Mouse (Mus musculus): ENCODE results near the gene Fam13a. TPM values are rescaled to one million over a fixed set of nuclear protein-coding genes. Genes with fewer than 3 reads are reported as not detected.

Fam13a gene
- polyA plus RNA-seq, 1 experiment from 2014 or later = 10.1 TPM

DNA sequence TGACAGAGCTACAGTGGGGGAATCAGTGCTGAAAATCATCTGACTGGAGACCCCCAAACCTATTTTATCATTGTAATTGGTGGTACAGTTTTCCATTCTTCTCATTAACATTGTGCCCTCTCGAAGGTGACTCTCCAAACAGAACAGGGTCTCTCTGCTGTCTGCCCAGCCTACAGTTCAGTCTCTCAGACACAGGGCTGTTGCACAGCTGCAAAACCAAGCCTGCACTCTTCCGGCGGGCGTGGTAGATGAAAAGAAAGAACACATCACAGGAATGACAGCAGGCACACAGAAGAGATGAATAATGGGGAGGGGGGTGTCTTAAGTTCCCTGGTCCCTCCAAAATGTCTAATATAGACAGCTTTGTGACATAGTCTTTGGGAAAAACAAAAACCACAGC is 90.2 kb downstream of the Fam13a start:
- DNase-seq (ENCODE audit: low spot score) (no peak), ATAC-seq (ENCODE audit: low read depth) (no peak)
- Histone ChIP-seq H3K9me3 (ENCODE audit: control insufficient read depth, low read length) (no peaks in the 10 kb centered on the region), H3K9ac (ENCODE audit: low read depth, low read length) (no peak overlapping the region), H3K4me3 (ENCODE audit: low read depth, low read length) (no peak overlapping the region), H3K36me3 (ENCODE audit: control insufficient read depth, insufficient read depth, low read length) (no peaks in the 10 kb centered on the region), H3K27ac (replicated peaks; ENCODE audit: low read depth, low read length) (no peak overlapping the region; the same call in 1 of the 2 replicates), H3K27me3 (replicated peaks; ENCODE audit: control insufficient read depth, insufficient read depth, low read length) (no peaks in the 10 kb centered on the region), H3K4me2 (ENCODE audit: low read depth, low read length) (no peak overlapping the region), H3K4me1 (ENCODE audit: control insufficient read depth, insufficient read depth, low read length) (0 out of 2 replicates have a peak, but pooled peaks cover 5% of the 10 kb centered on the region)
- 75% methylated on average over 4 of the region's 4 CpGs for WGBS

GRCm38 (mm10) chr6:58933189-58933913 is 91.0 kb downstream of the Fam13a start:
- Histone ChIP-seq H3K4me1 (ENCODE audit: control insufficient read depth, insufficient read depth, low read length) (0 out of 2 replicates have a peak, but pooled peaks cover 5% of the 10 kb centered on the region), H3K9me3 (ENCODE audit: control insufficient read depth, low read length) (no peaks in the 10 kb centered on the region), H3K27ac (replicated peaks; ENCODE audit: low read depth, low read length) (no peak overlapping the region; the same call in 1 of the 2 replicates), H3K4me3 (ENCODE audit: low read depth, low read length) (no peak overlapping the region), H3K36me3 (ENCODE audit: control insufficient read depth, insufficient read depth, low read length) (no peaks in the 10 kb centered on the region), H3K9ac (ENCODE audit: low read depth, low read length) (no peak overlapping the region), H3K4me2 (ENCODE audit: low read depth, low read length) (no peak overlapping the region), H3K27me3 (replicated peaks; ENCODE audit: control insufficient read depth, insufficient read depth, low read length) (no peaks in the 10 kb centered on the region)
- 37% methylated on average over 6 of the region's 6 CpGs for WGBS
- peak; percentile 85 for ATAC-seq (ENCODE audit: low read depth)
- DNase-seq (ENCODE audit: low spot score) = peak; percentile 86

GRCm38 (mm10) chr6:58932515-58933188 is 91.7 kb downstream of the Fam13a start:
- Histone ChIP-seq H3K4me1 (ENCODE audit: control insufficient read depth, insufficient read depth, low read length) (0 out of 2 replicates have a peak, but pooled peaks cover 5% of the 10 kb centered on the region), H3K9ac (ENCODE audit: low read depth, low read length) (no peak overlapping the region), H3K4me3 (ENCODE audit: low read depth, low read length) (no peak overlapping the region), H3K9me3 (ENCODE audit: control insufficient read depth, low read length) (no peaks in the 10 kb centered on the region), H3K4me2 (ENCODE audit: low read depth, low read length) (no peak overlapping the region), H3K27me3 (replicated peaks; ENCODE audit: control insufficient read depth, insufficient read depth, low read length) (no peaks in the 10 kb centered on the region), H3K27ac (replicated peaks; ENCODE audit: low read depth, low read length) (no peak overlapping the region), H3K36me3 (ENCODE audit: control insufficient read depth, insufficient read depth, low read length) (no peaks in the 10 kb centered on the region)
- 83% methylated on average over 12 of the region's 12 CpGs for WGBS
- no peak for DNase-seq (ENCODE audit: low spot score)
- peak; percentile 16; the same call in 1 of the 2 replicates for ATAC-seq (ENCODE audit: low read depth)

DNA sequence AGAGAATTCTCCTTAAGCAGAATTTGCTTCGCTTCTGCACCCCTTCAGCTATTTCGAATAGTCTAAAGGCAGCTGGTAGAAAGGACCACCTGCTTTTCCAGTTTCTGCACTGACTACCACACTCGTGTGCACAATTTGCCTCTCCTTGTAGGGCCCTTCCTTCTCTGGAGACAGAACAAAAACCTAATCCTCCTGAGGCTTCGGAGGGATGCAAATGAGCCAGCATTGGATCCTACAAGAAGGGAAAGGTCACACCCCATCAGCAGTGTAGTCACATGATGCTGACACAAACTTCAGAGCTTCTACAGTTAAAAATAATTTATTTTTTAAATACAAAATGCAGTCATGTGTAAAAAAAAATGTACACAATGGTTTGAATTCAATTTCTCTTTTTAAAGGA is 93.2 kb downstream of the Fam13a start:
- ATAC-seq (ENCODE audit: low read depth) (no peak), DNase-seq (ENCODE audit: low spot score) (no peak)
- 0 out of 2 replicates have a peak, but pooled peaks cover 5% of the 10 kb centered on the region for H3K4me1 ChIP-seq (ENCODE audit: control insufficient read depth, insufficient read depth, low read length)
- no peaks in the 10 kb centered on the region for H3K9me3 ChIP-seq (ENCODE audit: control insufficient read depth, low read length)
- H3K4me3 ChIP-seq (ENCODE audit: low read depth, low read length) = no peak overlapping the region
- no peak overlapping the region for H3K4me2 ChIP-seq (ENCODE audit: low read depth, low read length)
- WGBS = 71% methylated on average over 4 of the region's 4 CpGs
- H3K9ac ChIP-seq (ENCODE audit: low read depth, low read length) = no peak overlapping the region
- H3K27ac ChIP-seq (replicated peaks; ENCODE audit: low read depth, low read length) = no peak overlapping the region
- H3K27me3 ChIP-seq (replicated peaks; ENCODE audit: control insufficient read depth, insufficient read depth, low read length) = no peaks in the 10 kb centered on the region
- no peaks in the 10 kb centered on the region for H3K36me3 ChIP-seq (ENCODE audit: control insufficient read depth, insufficient read depth, low read length)

- H3K36me3 ChIP-seq (ENCODE audit: control insufficient read depth, insufficient read depth, low read length) = no peaks in the 10 kb centered on the region
- 72% methylated on average over 9 of the region's 9 CpGs for WGBS
- ATAC-seq (ENCODE audit: low read depth) (no peak), DNase-seq (ENCODE audit: low spot score) (peak; percentile 31)
- 0 out of 2 replicates have a peak, but pooled peaks cover 5% of the 10 kb centered on the region for H3K4me1 ChIP-seq (ENCODE audit: control insufficient read depth, insufficient read depth, low read length)
- no peaks in the 10 kb centered on the region for H3K9me3 ChIP-seq (ENCODE audit: control insufficient read depth, low read length)
- no peaks in the 10 kb centered on the region for H3K27me3 ChIP-seq (replicated peaks; ENCODE audit: control insufficient read depth, insufficient read depth, low read length)
- no peak overlapping the region for H3K4me2 ChIP-seq (ENCODE audit: low read depth, low read length)
- no peak overlapping the region for H3K27ac ChIP-seq (replicated peaks; ENCODE audit: low read depth, low read length)
- no peak overlapping the region for H3K4me3 ChIP-seq (ENCODE audit: low read depth, low read length)
- no peak overlapping the region for H3K9ac ChIP-seq (ENCODE audit: low read depth, low read length)
Measured at GRCm38 (mm10) chr6:58929911-58930431, 94.4 kb downstream of the Fam13a start.

DNA sequence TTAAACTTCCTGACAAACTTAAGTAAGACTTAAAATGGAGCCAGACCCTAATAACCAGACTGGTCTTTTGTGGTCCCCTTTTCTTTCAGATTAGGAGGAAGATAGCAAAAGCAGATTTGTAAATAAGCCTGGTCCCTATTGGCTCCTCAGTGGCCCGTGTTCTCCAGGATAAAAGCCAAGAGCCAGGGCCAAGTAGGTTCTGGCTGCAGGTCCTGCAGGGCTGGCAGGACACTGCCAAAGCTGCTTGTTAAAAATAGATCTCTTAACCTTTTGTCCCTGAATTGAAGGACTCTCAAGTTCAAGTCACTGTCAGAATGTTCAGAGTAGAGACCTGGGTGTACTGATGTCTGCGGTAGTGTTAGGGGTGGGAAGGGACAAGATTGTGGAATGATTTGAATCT is 96.5 kb downstream of the Fam13a start:
- WGBS = 76% methylated on average over 2 of the region's 2 CpGs
- Histone ChIP-seq H3K4me2 (ENCODE audit: low read depth, low read length) (no peak overlapping the region), H3K27ac (replicated peaks; ENCODE audit: low read depth, low read length) (no peak overlapping the region), H3K9ac (ENCODE audit: low read depth, low read length) (no peak overlapping the region), H3K9me3 (ENCODE audit: control insufficient read depth, low read length) (no peaks in the 10 kb centered on the region), H3K27me3 (replicated peaks; ENCODE audit: control insufficient read depth, insufficient read depth, low read length) (no peaks in the 10 kb centered on the region), H3K4me3 (ENCODE audit: low read depth, low read length) (no peak overlapping the region), H3K4me1 (ENCODE audit: control insufficient read depth, insufficient read depth, low read length) (no peaks in the 10 kb centered on the region), H3K36me3 (ENCODE audit: control insufficient read depth, insufficient read depth, low read length) (no peaks in the 10 kb centered on the region)
- ATAC-seq (ENCODE audit: low read depth) (no peak), DNase-seq (ENCODE audit: low spot score) (no peak)

DNA sequence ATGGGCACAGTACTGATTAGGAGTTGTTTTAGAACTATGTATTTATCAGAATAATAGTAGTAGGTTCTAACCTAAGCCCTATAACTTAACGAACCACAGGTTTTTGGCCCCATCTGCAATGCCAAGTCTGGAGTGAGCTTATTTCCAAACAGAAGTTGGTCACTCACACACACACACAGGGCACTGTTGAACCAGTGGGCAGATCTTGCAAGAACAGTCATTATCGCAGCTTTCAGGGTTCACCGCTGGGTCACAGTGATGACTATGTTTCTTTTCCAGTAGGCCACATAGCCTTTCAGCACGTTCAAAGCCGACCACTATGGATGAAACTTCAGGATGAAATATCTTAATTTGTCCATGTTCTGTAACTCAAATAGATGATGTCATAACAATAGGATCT is 101.8 kb downstream of the Fam13a start:
- DNase-seq (ENCODE audit: low spot score) (no peak), ATAC-seq (ENCODE audit: low read depth) (no peak)
- H3K27me3 ChIP-seq (replicated peaks; ENCODE audit: control insufficient read depth, insufficient read depth, low read length) = no peaks in the 10 kb centered on the region
- H3K9ac ChIP-seq (ENCODE audit: low read depth, low read length) = no peak overlapping the region
- H3K27ac ChIP-seq (replicated peaks; ENCODE audit: low read depth, low read length) = no peak overlapping the region
- no peaks in the 10 kb centered on the region for H3K36me3 ChIP-seq (ENCODE audit: control insufficient read depth, insufficient read depth, low read length)
- no peak overlapping the region for H3K4me2 ChIP-seq (ENCODE audit: low read depth, low read length)
- no peaks in the 10 kb centered on the region for H3K9me3 ChIP-seq (ENCODE audit: control insufficient read depth, low read length)
- no peak overlapping the region for H3K4me3 ChIP-seq (ENCODE audit: low read depth, low read length)
- WGBS = 82% methylated on average over 5 of the region's 5 CpGs
- no peaks in the 10 kb centered on the region for H3K4me1 ChIP-seq (ENCODE audit: control insufficient read depth, insufficient read depth, low read length)

DNA sequence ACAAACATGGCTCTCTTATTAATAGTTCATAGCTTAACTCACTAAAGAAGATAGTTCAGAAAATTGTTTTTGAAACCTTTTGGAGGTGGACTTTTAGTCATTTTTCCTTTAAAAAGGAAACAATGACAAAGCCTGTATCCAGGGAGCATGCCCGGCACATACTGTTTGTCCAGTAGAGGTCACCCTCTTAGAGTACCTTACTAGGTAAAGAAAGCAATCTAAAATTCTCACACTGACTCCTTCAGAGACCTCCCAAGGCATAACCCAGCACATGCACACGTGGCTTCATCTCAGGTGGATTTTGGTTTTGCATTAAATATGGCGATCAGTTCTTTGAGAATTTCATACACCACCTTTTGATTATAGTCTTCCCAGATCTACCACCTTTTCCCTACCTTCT is 102.7 kb downstream of the Fam13a start:
- no peak for DNase-seq (ENCODE audit: low spot score)
- no peak overlapping the region for H3K4me2 ChIP-seq (ENCODE audit: low read depth, low read length)
- ATAC-seq (ENCODE audit: low read depth) = no peak
- no peaks in the 10 kb centered on the region for H3K27me3 ChIP-seq (replicated peaks; ENCODE audit: control insufficient read depth, insufficient read depth, low read length)
- no peak overlapping the region for H3K9ac ChIP-seq (ENCODE audit: low read depth, low read length)
- H3K4me3 ChIP-seq (ENCODE audit: low read depth, low read length) = no peak overlapping the region
- no peaks in the 10 kb centered on the region for H3K9me3 ChIP-seq (ENCODE audit: control insufficient read depth, low read length)
- 41% methylated on average over 3 of the region's 3 CpGs for WGBS
- no peaks in the 10 kb centered on the region for H3K4me1 ChIP-seq (ENCODE audit: control insufficient read depth, insufficient read depth, low read length)
- H3K36me3 ChIP-seq (ENCODE audit: control insufficient read depth, insufficient read depth, low read length) = no peaks in the 10 kb centered on the region
- no peak overlapping the region for H3K27ac ChIP-seq (replicated peaks; ENCODE audit: low read depth, low read length)
